Mouse (Mus musculus): ENCODE measurements around the gene Zfp592. TPM values are rescaled to one million over a fixed set of nuclear protein-coding genes. Genes with fewer than 3 reads are reported as not detected.

The Zfp592 gene
- polyA plus RNA-seq, 1 experiment from 2014 or later = 12.8 TPM

- Histone ChIP-seq H3K9ac (no peak overlapping the region), H3K27me3 (no peaks in the 10 kb centered on the region), H3K4me2 (replicated peaks) (peak overlapping the region; percentile 9; the same call in 1 of the 2 replicates), H3K4me3 (no peak overlapping the region), H3K4me1 (peaks cover 32% of the 10 kb centered on the region), H3K27ac (no peak overlapping the region), H3K36me3 (no peaks in the 10 kb centered on the region), H3K9me3 (replicated peaks) (no peaks in the 10 kb centered on the region)
- WGBS = 71% methylated on average over 3 of the region's 3 CpGs
- no peak for ATAC-seq (ENCODE audit: low FRiP score)
Measured at GRCm38 (mm10) chr7:80995266-80996146, 2.0 kb downstream of the Zfp592 start.

GRCm38 (mm10) chr7:80997776-80998175 lies 4.3 kb downstream of the Zfp592 start:
- Histone ChIP-seq H3K27ac (no peak overlapping the region), H3K36me3 (no peaks in the 10 kb centered on the region), H3K4me3 (no peak overlapping the region), H3K27me3 (no peaks in the 10 kb centered on the region), H3K9ac (no peak overlapping the region), H3K4me2 (replicated peaks) (no peak overlapping the region), H3K9me3 (replicated peaks) (no peaks in the 10 kb centered on the region), H3K4me1 (peaks cover 23% of the 10 kb centered on the region)
- ATAC-seq (ENCODE audit: low FRiP score) = no peak
- WGBS = 77% methylated on average over 6 of the region's 6 CpGs

- Histone ChIP-seq H3K9ac (no peak overlapping the region), H3K4me2 (replicated peaks) (no peak overlapping the region), H3K27ac (no peak overlapping the region), H3K36me3 (no peaks in the 10 kb centered on the region), H3K4me1 (peaks cover 19% of the 10 kb centered on the region), H3K27me3 (no peaks in the 10 kb centered on the region), H3K4me3 (no peak overlapping the region), H3K9me3 (replicated peaks) (no peaks in the 10 kb centered on the region)
- WGBS = 95% methylated on average over 2 of the region's 2 CpGs
- ATAC-seq (ENCODE audit: low FRiP score) = no peak
Measured at GRCm38 (mm10) chr7:80999536-80999935, 6.1 kb downstream of the Zfp592 start.

GRCm38 (mm10) chr7:81001844-81002243 lies 8.4 kb downstream of the Zfp592 start:
- H3K9me3 ChIP-seq (replicated peaks) = no peaks in the 10 kb centered on the region
- H3K4me2 ChIP-seq (replicated peaks) = no peak overlapping the region
- no peaks in the 10 kb centered on the region for H3K27me3 ChIP-seq
- no peak overlapping the region for H3K27ac ChIP-seq
- H3K9ac ChIP-seq = no peak overlapping the region
- H3K36me3 ChIP-seq = no peaks in the 10 kb centered on the region
- 45% methylated on average over 5 of the region's 5 CpGs for WGBS
- no peak for ATAC-seq (ENCODE audit: low FRiP score)
- H3K4me1 ChIP-seq = peaks cover 6% of the 10 kb centered on the region; the same call in 1 of the 2 replicates
- no peak overlapping the region for H3K4me3 ChIP-seq

- Histone ChIP-seq H3K27ac (no peak overlapping the region), H3K4me1 (peaks cover 3% of the 10 kb centered on the region; the same call in 1 of the 2 replicates), H3K9me3 (replicated peaks) (no peaks in the 10 kb centered on the region), H3K4me3 (no peak overlapping the region), H3K36me3 (no peaks in the 10 kb centered on the region), H3K4me2 (replicated peaks) (no peak overlapping the region), H3K9ac (no peak overlapping the region), H3K27me3 (no peaks in the 10 kb centered on the region)
- ATAC-seq (ENCODE audit: low FRiP score) = no peak
- WGBS = 82% methylated on average over 3 of the region's 3 CpGs
Measured at GRCm38 (mm10) chr7:81004556-81005079, 11.1 kb downstream of the Zfp592 start.

- Histone ChIP-seq H3K9ac (no peak overlapping the region), H3K27ac (no peak overlapping the region), H3K36me3 (no peaks in the 10 kb centered on the region), H3K9me3 (replicated peaks) (no peaks in the 10 kb centered on the region), H3K27me3 (no peaks in the 10 kb centered on the region), H3K4me1 (peaks cover 3% of the 10 kb centered on the region; the same call in 1 of the 2 replicates), H3K4me3 (no peak overlapping the region), H3K4me2 (replicated peaks) (no peak overlapping the region)
- no peak for ATAC-seq (ENCODE audit: low FRiP score)
- 46% methylated on average over 1 of the region's 1 CpGs for WGBS
Measured at GRCm38 (mm10) chr7:81005969-81006368, 12.5 kb downstream of the Zfp592 start.

GRCm38 (mm10) chr7:81008285-81008684 lies 14.8 kb downstream of the Zfp592 start:
- Histone ChIP-seq H3K4me1 (no peaks in the 10 kb centered on the region), H3K9ac (no peak overlapping the region), H3K4me2 (replicated peaks) (no peak overlapping the region), H3K27me3 (no peaks in the 10 kb centered on the region), H3K36me3 (peaks cover 10% of the 10 kb centered on the region), H3K9me3 (replicated peaks) (no peaks in the 10 kb centered on the region), H3K4me3 (no peak overlapping the region), H3K27ac (no peak overlapping the region)
- WGBS = 81% methylated on average over 3 of the region's 3 CpGs
- ATAC-seq (ENCODE audit: low FRiP score) = no peak

GRCm38 (mm10) chr7:81011576-81011975 lies 18.1 kb downstream of the Zfp592 start:
- no peaks in the 10 kb centered on the region for H3K27me3 ChIP-seq
- H3K9me3 ChIP-seq (replicated peaks) = no peaks in the 10 kb centered on the region
- ATAC-seq (ENCODE audit: low FRiP score) = no peak
- no peak overlapping the region for H3K27ac ChIP-seq
- H3K4me3 ChIP-seq = no peak overlapping the region
- H3K4me1 ChIP-seq = no peaks in the 10 kb centered on the region
- H3K36me3 ChIP-seq = peaks cover 10% of the 10 kb centered on the region
- H3K4me2 ChIP-seq (replicated peaks) = no peak overlapping the region
- H3K9ac ChIP-seq = no peak overlapping the region
- WGBS = 98% methylated on average over 3 of the region's 3 CpGs

GRCm38 (mm10) chr7:81020307-81020706 lies 26.8 kb downstream of the Zfp592 start:
- no peak for ATAC-seq (ENCODE audit: low FRiP score)
- WGBS = 51% methylated on average over 11 of the region's 11 CpGs

GRCm38 (mm10) chr7:81022731-81023130 lies 29.2 kb downstream of the Zfp592 start:
- H3K4me3 ChIP-seq = no peak overlapping the region

More at GRCm38 (mm10) chr7:81020307-81020706, 26.8 kb downstream of the Zfp592 start:
- Histone ChIP-seq H3K27me3 (no peaks in the 10 kb centered on the region), H3K36me3 (peaks cover 28% of the 10 kb centered on the region), H3K4me2 (replicated peaks) (no peak overlapping the region), H3K27ac (no peak overlapping the region), H3K9ac (no peak overlapping the region), H3K9me3 (replicated peaks) (no peaks in the 10 kb centered on the region), H3K4me1 (no peaks in the 10 kb centered on the region), H3K4me3 (no peak overlapping the region)

GRCm38 (mm10) chr7:81024118-81024517 lies 30.6 kb downstream of the Zfp592 start:
- Histone ChIP-seq H3K4me1 (no peaks in the 10 kb centered on the region), H3K27ac (no peak overlapping the region), H3K9ac (no peak overlapping the region), H3K4me3 (no peak overlapping the region), H3K36me3 (peaks cover 54% of the 10 kb centered on the region), H3K27me3 (no peaks in the 10 kb centered on the region), H3K4me2 (replicated peaks) (no peak overlapping the region), H3K9me3 (replicated peaks) (no peaks in the 10 kb centered on the region)
- no peak for ATAC-seq (ENCODE audit: low FRiP score)
- 72% methylated on average over 5 of the region's 5 CpGs for WGBS

More at GRCm38 (mm10) chr7:81022731-81023130, 29.2 kb downstream of the Zfp592 start:
- Histone ChIP-seq H3K9me3 (replicated peaks) (no peaks in the 10 kb centered on the region), H3K36me3 (peaks cover 45% of the 10 kb centered on the region), H3K27me3 (no peaks in the 10 kb centered on the region), H3K4me1 (no peaks in the 10 kb centered on the region), H3K9ac (no peak overlapping the region), H3K27ac (no peak overlapping the region), H3K4me2 (replicated peaks) (no peak overlapping the region)
- ATAC-seq (ENCODE audit: low FRiP score) = no peak

- Histone ChIP-seq H3K9me3 (replicated peaks) (no peaks in the 10 kb centered on the region), H3K9ac (no peak overlapping the region), H3K27ac (no peak overlapping the region), H3K4me2 (replicated peaks) (no peak overlapping the region), H3K27me3 (no peaks in the 10 kb centered on the region), H3K36me3 (peaks cover 59% of the 10 kb centered on the region), H3K4me1 (no peaks in the 10 kb centered on the region), H3K4me3 (no peak overlapping the region)
- no peak for ATAC-seq (ENCODE audit: low FRiP score)
- WGBS = 97% methylated on average over 9 of the region's 9 CpGs
Measured at GRCm38 (mm10) chr7:81024651-81025050, 31.2 kb downstream of the Zfp592 start.

GRCm38 (mm10) chr7:81025751-81026150 lies 32.3 kb downstream of the Zfp592 start:
- H3K9me3 ChIP-seq (replicated peaks) = no peaks in the 10 kb centered on the region
- no peak overlapping the region for H3K9ac ChIP-seq
- peaks cover 70% of the 10 kb centered on the region for H3K36me3 ChIP-seq
- ATAC-seq (ENCODE audit: low FRiP score) = no peak
- no peaks in the 10 kb centered on the region for H3K27me3 ChIP-seq
- 98% methylated on average over 2 of the region's 2 CpGs for WGBS
- no peak overlapping the region for H3K4me2 ChIP-seq (replicated peaks)
- H3K4me3 ChIP-seq = no peak overlapping the region
- H3K4me1 ChIP-seq = no peaks in the 10 kb centered on the region
- no peak overlapping the region for H3K27ac ChIP-seq
